Mouse (Mus musculus): ENCODE measurements around the gene Dync1i2. TPM values are rescaled to one million over a fixed set of nuclear protein-coding genes. Genes with fewer than 3 reads are reported as not detected.

Gene Dync1i2
- polyA plus RNA-seq, 1 experiment from 2014 or later, result 161 TPM

DNA sequence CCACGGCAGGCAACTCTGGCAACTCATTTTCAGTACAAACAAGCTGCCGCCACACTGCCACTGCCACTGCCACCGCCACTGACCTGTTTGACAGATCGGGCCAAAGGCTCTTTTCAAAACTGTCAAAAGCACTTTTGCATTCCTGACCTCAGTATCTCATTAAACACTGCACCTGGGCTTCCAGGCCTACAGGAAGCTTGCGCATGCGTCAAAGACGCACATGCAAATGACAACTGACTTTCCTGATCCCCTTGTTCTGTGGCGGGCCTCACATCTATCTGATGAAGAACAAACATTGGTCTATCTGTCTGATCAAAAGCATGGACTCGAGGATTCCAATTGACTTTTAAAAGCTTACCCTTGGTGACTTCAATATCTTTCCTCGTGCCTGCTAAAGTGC lies 100.6 kb downstream of the Dync1i2 start:
- Histone ChIP-seq H3K27ac (ENCODE audit: low read depth, low read length) (no peak overlapping the region), H3K27me3 (ENCODE audit: control insufficient read depth, insufficient read depth, low read length) (no peaks in the 10 kb centered on the region), H3K4me1 (replicated peaks; ENCODE audit: control insufficient read depth, insufficient read depth, low read length) (no peaks in the 10 kb centered on the region), H3K9ac (ENCODE audit: low read length) (no peak overlapping the region), H3K4me2 (ENCODE audit: low read depth, low read length, severe bottlenecking) (no peak overlapping the region), H3K4me3 (ENCODE audit: low read depth, low read length) (no peak overlapping the region), H3K36me3 (ENCODE audit: control insufficient read depth, insufficient read depth, low read length) (no peaks in the 10 kb centered on the region; the same call in 1 of the 2 replicates), H3K9me3 (ENCODE audit: control insufficient read depth, low read length) (no peaks in the 10 kb centered on the region)
- no peak for ATAC-seq (replicated peaks; ENCODE audit: low FRiP score)
- 72% methylated on average over 10 of the region's 10 CpGs for WGBS
- no peak for DNase-seq (ENCODE audit: low spot score)

Other genes with a start within 250 kb of the Dync1i2 start
- gene Dcaf17, start 156.4 kb upstream of the Dync1i2 start, polyA plus RNA-seq (2014; fragmentation: Nextera tagmentation; extraction: Ambion mirVana), result 38.2 and 43.6 TPM in 2 replicates
- 19.8 and 24.3 TPM in 2 replicates for gene Mettl8, start 156.1 kb upstream of the Dync1i2 start, polyA plus RNA-seq (2014; fragmentation: Nextera tagmentation; extraction: Ambion mirVana)
- 0.20 and 0.33 TPM in 2 replicates for gene Cybrd1, start 93.8 kb upstream of the Dync1i2 start, polyA plus RNA-seq (2014; fragmentation: Nextera tagmentation; extraction: Ambion mirVana)
- gene Slc25a12, start 156.0 kb downstream of the Dync1i2 start, polyA plus RNA-seq (2014; fragmentation: Nextera tagmentation; extraction: Ambion mirVana), result 50.6 and 55.8 TPM in 2 replicates
- 222 and 228 TPM in 2 replicates for gene Hat1, start 177.3 kb downstream of the Dync1i2 start, polyA plus RNA-seq (2014; fragmentation: Nextera tagmentation; extraction: Ambion mirVana)
- 36.5 and 39.7 TPM in 2 replicates for gene Metap1d, start 241.6 kb downstream of the Dync1i2 start, polyA plus RNA-seq (2014; fragmentation: Nextera tagmentation; extraction: Ambion mirVana)